Mouse (Mus musculus) hematopoietic stem cell, adult 5-6 weeks (primary cell): ENCODE measurements at regions not wholly inside any gene's neighbourhood (a gene's known extent, or its start where the extent isn't known, plus 50 kb on each side); places are given as distances from the start of the nearest gene placed in this dataset.

ENCODE experiments used
- ATAC-seq, 2 experiments: fragments of 125-278 bp in 1 of 2; replicated peaks in 1 of 2; 2 replicates each; pipeline ENCODE4 v1.8.0; 2016 to 2017; ENCODE audit warnings: inconsistent platforms in 2 of 2, mild to moderate bottlenecking in 2 of 2, moderate number of reproducible peaks in 2 of 2, low read depth in 1 of 2, moderate TSS enrichment in 1 of 2; ENCODE audit not compliant: low FRiP score in 2 of 2, poor library complexity in 2 of 2, severe bottlenecking in 2 of 2, insufficient read depth in 1 of 2, low TSS enrichment in 1 of 2

- ATAC-seq: no peak
Observed at GRCm38 (mm10) chr10:9134293-9135021, 248.6 kb upstream of the Sash1 start.

GRCm38 (mm10) chr10:9130061-9130460 is 244.2 kb upstream of the Sash1 start:
- no peak for ATAC-seq

- no peak for ATAC-seq
Observed at GRCm38 (mm10) chr10:9119249-9119648, 233.4 kb upstream of the Sash1 start.

DNA sequence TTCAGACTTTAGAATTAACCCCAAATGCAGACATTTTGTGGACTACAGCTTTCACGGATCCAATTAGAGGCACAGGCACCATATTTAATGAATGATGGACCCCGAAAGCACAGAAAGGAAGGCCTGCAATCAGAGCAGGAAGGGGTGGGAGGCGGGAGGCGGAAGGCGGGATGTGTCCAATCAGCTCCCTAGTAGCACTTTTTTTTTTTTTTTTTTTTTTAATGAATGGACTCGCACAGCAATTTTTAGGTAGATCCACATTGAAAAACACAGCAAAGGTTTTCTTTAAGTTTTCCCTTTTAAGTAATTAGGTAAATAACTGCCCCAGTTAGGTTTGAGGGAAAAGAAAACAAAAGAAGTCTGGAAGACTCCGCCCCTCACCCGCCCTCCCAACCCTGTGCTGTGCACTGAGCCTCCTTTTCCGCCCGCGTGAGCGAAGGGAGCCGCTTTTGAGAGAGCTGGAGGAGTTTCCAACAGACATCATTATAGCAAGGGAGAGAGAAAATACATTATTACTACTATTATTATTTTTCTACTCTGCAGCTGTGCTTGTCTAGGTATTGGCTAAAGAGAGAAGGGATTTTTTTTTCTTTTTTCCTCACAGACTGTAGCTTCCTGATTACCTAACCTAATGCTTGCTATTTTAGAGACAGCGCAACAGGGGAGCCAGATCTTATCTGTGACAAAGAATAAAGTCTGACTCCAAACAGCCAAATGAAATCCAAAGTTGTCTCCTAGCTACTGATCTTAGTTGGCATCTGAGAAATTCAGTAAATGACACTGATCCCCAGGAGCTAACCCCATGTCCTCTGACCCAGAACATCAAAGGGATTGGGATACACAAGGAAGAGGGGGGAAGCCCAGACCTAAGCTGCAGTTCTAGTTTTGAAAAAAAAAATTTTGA is 232.0 kb upstream of the Sash1 start:
- ATAC-seq: no peak

DNA sequence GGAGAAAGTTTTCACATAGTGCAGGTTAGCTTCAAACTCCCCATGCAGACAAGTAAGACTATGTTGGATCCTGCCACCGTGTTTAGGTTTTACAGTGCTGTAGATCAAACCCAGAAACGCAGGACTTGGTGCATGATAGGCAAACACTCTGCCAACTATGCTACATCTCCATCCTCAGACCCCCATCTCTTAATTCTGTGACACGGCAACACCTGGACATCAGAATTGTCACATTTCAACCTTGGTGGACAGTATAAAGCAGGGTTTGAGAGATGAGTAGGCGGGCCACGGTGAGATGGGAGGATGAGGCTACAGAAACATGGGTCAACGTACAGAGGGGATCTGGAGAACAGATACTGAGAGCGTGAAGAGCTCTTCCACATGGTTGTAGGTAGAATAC is 231.3 kb upstream of the Sash1 start:
- ATAC-seq: no peak

- no peak for ATAC-seq
Observed at GRCm38 (mm10) chr10:9113706-9114105, 227.8 kb upstream of the Sash1 start.

DNA sequence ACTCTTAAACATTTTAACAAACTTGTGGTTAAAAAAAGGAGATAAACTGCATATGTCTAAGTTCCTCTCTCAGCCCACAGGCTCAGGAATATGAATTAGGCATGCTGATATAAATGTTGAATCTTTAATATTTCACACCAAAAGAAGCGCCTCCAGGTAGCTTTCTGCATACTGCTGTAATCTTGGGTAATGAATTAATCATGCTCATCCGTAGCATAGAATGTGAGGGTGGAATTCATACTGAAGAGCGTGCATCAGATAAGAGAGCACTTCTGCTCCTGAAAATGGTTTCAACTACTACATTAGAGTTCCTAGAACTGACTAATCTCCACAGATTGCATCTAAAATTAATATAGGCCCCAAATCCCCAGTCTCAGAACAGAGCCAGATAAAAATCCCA is 225.2 kb upstream of the Sash1 start:
- ATAC-seq: no peak

GRCm38 (mm10) chr10:9096207-9096606 is 210.3 kb upstream of the Sash1 start:
- ATAC-seq: no peak

DNA sequence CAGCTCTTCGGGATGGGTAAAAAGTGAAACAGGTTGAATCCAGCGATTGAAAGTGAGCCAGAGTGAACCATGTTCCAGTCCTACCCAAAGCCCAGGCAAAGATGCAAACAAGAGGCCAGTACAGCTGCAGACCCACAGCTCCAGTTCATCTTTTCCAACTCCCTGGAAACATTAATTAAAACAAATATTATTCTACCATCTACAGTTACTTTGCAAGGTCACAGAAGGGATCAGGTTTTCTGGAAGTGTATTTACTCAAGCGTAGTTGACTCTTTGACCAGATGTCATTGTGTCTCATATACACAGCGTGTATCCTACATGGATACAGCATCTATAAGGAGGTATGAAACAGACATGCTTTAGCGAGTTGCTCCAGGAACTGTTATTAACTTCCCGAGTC is 209.3 kb upstream of the Sash1 start:
- no peak for ATAC-seq

DNA sequence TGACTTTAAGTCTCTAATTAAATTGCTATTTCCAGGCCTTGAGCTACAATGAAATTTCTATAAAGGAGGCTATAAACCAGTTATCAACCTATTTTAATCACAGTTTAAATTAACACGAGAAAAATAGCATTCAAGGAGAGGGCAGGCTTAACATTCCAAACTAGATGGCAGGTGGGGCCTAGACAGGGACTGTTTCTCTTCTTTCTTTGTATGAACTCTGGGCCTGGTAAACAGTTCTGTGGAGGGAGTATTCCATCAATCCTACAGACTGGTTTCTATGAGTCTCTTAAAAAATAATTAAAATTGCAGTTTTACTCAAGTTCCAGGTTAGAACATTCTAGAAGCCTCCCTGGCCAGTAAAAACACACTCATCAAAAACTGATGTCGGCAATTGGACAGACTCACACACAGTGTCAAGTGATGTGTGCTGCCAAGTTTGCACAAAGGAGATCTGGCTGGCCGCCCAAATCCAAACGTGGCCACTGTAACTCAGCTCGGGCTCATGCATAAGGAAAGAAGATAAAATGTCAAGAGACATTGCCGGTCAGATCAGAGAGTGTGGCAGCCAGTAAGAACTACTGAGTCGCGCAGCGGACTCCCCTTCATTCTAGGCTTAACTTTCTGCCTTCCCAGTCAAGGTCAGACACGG is 206.5 kb upstream of the Sash1 start:
- no peak for ATAC-seq

GRCm38 (mm10) chr10:9090961-9091360 is 205.1 kb upstream of the Sash1 start:
- no peak for ATAC-seq

GRCm38 (mm10) chr10:9087871-9088270 is 202.0 kb upstream of the Sash1 start:
- no peak for ATAC-seq

DNA sequence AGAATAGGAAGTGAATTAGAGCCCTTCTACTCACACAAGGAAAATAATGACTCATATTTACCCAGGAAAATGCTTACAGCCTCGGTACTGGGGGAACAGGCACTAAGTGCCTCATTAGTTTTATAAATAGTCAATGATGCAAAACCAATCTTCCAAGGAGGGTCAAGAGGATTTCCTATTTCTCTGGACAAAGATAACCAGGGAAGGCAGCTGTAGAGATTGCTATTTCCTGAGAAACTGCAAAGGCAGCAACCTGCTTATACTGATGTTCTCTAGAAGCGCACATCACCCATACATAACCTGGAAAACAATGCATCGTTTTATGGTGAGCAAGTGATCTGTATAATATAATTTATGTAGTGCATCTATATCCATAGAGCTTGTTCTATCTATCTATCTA is 201.3 kb upstream of the Sash1 start:
- no peak for ATAC-seq

DNA sequence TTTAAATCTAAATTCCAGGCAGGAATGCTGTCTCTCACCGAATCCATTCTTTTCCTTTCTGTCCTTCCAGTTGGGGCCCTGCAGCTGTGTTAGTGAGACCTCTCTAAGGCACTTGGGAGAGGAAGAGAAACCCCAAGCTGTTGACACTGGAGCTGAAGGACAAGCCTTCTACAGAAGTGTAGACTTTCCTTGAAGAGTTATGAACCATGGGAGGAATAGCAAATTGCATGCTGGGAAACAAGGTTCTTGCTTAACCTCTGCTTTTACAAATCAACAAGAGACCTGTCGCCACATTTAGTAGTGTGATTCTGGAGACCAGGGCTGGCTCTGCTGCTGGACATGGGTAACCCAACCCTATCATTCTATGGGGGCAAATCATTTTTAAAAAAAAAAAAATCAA is 200.8 kb upstream of the Sash1 start:
- no peak for ATAC-seq

- ATAC-seq: no peak
Observed at GRCm38 (mm10) chr10:9085441-9085840, 199.6 kb upstream of the Sash1 start.

GRCm38 (mm10) chr10:9074916-9075315 is 189.0 kb upstream of the Sash1 start:
- ATAC-seq: no peak

- no peak for ATAC-seq
Observed at GRCm38 (mm10) chr10:9071630-9072029, 185.8 kb upstream of the Sash1 start.

DNA sequence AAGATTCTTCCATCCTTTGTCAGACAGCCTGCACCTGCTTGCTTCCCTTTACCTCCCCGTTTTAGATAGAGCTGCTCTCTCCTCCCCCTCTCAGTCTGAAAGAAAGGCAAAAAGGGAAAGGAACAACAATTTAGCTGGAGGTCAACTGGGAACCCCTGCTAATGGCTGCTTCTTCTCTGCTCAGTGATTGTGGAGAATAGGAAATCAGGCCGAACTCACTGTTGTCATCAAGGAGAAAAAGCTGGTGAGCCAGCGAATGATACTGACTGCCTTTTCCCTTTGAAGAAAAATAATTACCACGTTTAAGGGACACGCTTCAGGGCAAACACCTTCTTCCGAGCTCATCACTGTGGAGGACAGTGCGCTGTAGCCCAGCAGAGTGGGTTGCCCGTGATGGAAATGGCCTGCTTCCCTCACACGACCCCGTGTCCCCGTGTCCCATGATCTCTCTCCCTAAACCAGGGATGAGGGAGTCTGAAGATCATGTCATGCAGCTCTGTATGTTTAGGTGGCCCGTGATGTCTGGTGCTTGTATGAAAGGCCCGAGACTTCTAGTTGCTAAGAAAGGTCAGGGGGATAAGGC is 183.8 kb upstream of the Sash1 start:
- no peak for ATAC-seq
